Mouse (Mus musculus) cerebellum, adult 2 months (tissue): ENCODE measurements around the gene Mrps25.

Experiments
- CTCF ChIP-seq: fragments of 200-500 bp; IDR thresholded peaks from 2 replicates; pipeline ENCODE4 v1.5.1; 2011; ENCODE audit warnings: low read depth, mild to moderate bottlenecking, control low read depth, low read length, moderate library complexity, borderline replicate concordance; ENCODE audit not compliant: insufficient read depth
- POLR2A ChIP-seq: fragments of 200-500 bp; IDR thresholded peaks from 2 replicates; pipeline ENCODE4 v1.6.1; 2011; ENCODE audit warnings: low read length, control low read depth, borderline replicate concordance; ENCODE audit not compliant: insufficient read depth

- TF ChIP-seq CTCF (no peak), POLR2A (no peak)
Observed at GRCm38 (mm10) chr6:92153774-92154173, 30.1 kb downstream of the Mrps25 start.
